Mouse (Mus musculus): ENCODE data around the gene Pklr. TPM values are rescaled to one million over a fixed set of nuclear protein-coding genes. Genes with fewer than 3 reads are reported as not detected.

Pklr gene
- polyA plus RNA-seq, 1 experiment from 2014 or later = 6.6 TPM

- no peaks in the 10 kb centered on the region for H3K9me3 ChIP-seq (ENCODE audit: control insufficient read depth, low read length)
- H3K36me3 ChIP-seq (ENCODE audit: control insufficient read depth, insufficient read depth, low read length) = no peaks in the 10 kb centered on the region
- TF ChIP-seq EP300 (optimal IDR thresholded peaks at IDR 0.05) = no peak
- TF ChIP-seq CTCF (IDR thresholded peaks at IDR 0.05; ENCODE audit: low read depth) = no peak
- DNase-seq (ENCODE audit: low spot score) (no peak), ATAC-seq (ENCODE audit: low FRiP score, low TSS enrichment) (no peak; the same call in 1 of the 2 replicates)
- H3K9ac ChIP-seq (ENCODE audit: low read length) = no peak overlapping the region
- WGBS = 35% methylated on average over 3 of the region's 3 CpGs
- no peaks in the 10 kb centered on the region for H3K27me3 ChIP-seq (ENCODE audit: control insufficient read depth, insufficient read depth, low read length)
- no peak overlapping the region for H3K4me3 ChIP-seq (ENCODE audit: low read depth, low read length)
- H3K27ac ChIP-seq (replicated peaks) = 0 out of 2 replicates have a peak overlapping the region, but pooled peaks have one; percentile 5
- H3K4me1 ChIP-seq (replicated peaks; ENCODE audit: control insufficient read depth, insufficient read depth) = no peaks in the 10 kb centered on the region
- H3K4me2 ChIP-seq (replicated peaks; ENCODE audit: low read depth) = no peak overlapping the region
Observed at GRCm38 (mm10) chr3:89107545-89107944, 28.4 kb upstream of the Pklr start.

GRCm38 (mm10) chr3:89108146-89108545 lies 27.8 kb upstream of the Pklr start:
- Histone ChIP-seq H3K9ac (ENCODE audit: low read length) (no peak overlapping the region), H3K4me2 (replicated peaks; ENCODE audit: low read depth) (no peak overlapping the region), H3K27me3 (ENCODE audit: control insufficient read depth, insufficient read depth, low read length) (no peaks in the 10 kb centered on the region), H3K36me3 (ENCODE audit: control insufficient read depth, insufficient read depth, low read length) (no peaks in the 10 kb centered on the region), H3K27ac (replicated peaks) (no peak overlapping the region), H3K4me3 (ENCODE audit: low read depth, low read length) (no peak overlapping the region), H3K4me1 (replicated peaks; ENCODE audit: control insufficient read depth, insufficient read depth) (no peaks in the 10 kb centered on the region), H3K9me3 (ENCODE audit: control insufficient read depth, low read length) (no peaks in the 10 kb centered on the region)
- ATAC-seq (ENCODE audit: low FRiP score, low TSS enrichment) (no peak), DNase-seq (ENCODE audit: low spot score) (no peak)
- 45% methylated on average over 1 of the region's 1 CpGs for WGBS
- no peak for TF ChIP-seq CTCF (IDR thresholded peaks at IDR 0.05; ENCODE audit: low read depth)
- no peak for TF ChIP-seq EP300 (optimal IDR thresholded peaks at IDR 0.05)

DNA sequence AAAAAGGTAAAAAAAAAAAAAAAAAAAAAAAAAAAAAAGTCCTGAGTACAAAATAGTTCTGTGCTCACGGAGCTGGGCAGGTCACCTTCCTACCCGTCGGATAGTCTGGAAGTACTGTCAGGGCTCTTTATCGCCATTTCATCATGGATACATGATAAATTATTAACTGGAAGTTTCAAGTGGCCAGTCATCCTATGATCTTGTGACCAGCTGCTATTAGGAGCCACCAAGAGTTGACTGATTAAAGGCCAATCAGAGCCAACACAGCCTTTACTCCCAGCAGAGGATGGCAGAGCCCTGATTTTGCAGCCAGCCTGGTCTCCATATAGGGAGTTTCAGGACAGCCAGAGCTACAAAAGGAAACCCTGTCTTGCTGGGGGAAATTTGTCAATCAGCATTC lies 22.9 kb upstream of the Pklr start:
- no peaks in the 10 kb centered on the region for H3K27me3 ChIP-seq (ENCODE audit: control insufficient read depth, insufficient read depth, low read length)
- no peak for TF ChIP-seq EP300 (optimal IDR thresholded peaks at IDR 0.05)
- no peak for TF ChIP-seq CTCF (IDR thresholded peaks at IDR 0.05; ENCODE audit: low read depth)
- H3K9ac ChIP-seq (ENCODE audit: low read length) = no peak overlapping the region
- H3K9me3 ChIP-seq (ENCODE audit: control insufficient read depth, low read length) = no peaks in the 10 kb centered on the region
- 72% methylated on average over 4 of the region's 4 CpGs for WGBS
- H3K36me3 ChIP-seq (ENCODE audit: control insufficient read depth, insufficient read depth, low read length) = no peaks in the 10 kb centered on the region
- H3K4me2 ChIP-seq (replicated peaks; ENCODE audit: low read depth) = no peak overlapping the region
- ATAC-seq (ENCODE audit: low FRiP score, low TSS enrichment) (no peak), DNase-seq (ENCODE audit: low spot score) (no peak)
- no peaks in the 10 kb centered on the region for H3K4me1 ChIP-seq (replicated peaks; ENCODE audit: control insufficient read depth, insufficient read depth)
- H3K27ac ChIP-seq (replicated peaks) = no peak overlapping the region
- no peak overlapping the region for H3K4me3 ChIP-seq (ENCODE audit: low read depth, low read length)

DNA sequence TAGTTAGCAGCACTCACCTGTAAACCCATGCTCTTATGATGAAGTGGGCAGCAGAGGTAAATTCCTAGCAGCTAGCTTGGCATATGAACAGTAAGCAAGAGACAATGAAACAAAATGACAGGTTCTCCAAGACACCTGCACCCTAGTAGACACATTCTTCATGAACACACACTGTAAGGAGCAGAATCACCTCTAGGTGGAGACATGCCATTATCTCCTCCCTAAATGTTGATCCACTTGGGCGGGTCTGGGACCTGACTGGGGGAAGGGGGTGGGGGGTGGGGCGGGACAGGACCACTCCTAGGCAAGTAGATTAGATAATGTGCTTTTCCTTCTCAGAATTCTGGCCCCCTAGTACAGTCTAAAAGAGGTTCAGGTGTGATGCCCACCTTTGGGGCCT lies 20.4 kb upstream of the Pklr start:
- no peaks in the 10 kb centered on the region for H3K9me3 ChIP-seq (ENCODE audit: control insufficient read depth, low read length)
- H3K4me2 ChIP-seq (replicated peaks; ENCODE audit: low read depth) = no peak overlapping the region
- H3K4me3 ChIP-seq (ENCODE audit: low read depth, low read length) = no peak overlapping the region
- WGBS = 0% methylated on average over 2 of the region's 2 CpGs
- no peaks in the 10 kb centered on the region for H3K4me1 ChIP-seq (replicated peaks; ENCODE audit: control insufficient read depth, insufficient read depth)
- no peaks in the 10 kb centered on the region for H3K36me3 ChIP-seq (ENCODE audit: control insufficient read depth, insufficient read depth, low read length)
- no peaks in the 10 kb centered on the region for H3K27me3 ChIP-seq (ENCODE audit: control insufficient read depth, insufficient read depth, low read length)
- H3K27ac ChIP-seq (replicated peaks) = no peak overlapping the region
- DNase-seq (ENCODE audit: low spot score) (no peak), ATAC-seq (ENCODE audit: low FRiP score, low TSS enrichment) (peak; percentile 61; the same call in 1 of the 2 replicates)
- no peak overlapping the region for H3K9ac ChIP-seq (ENCODE audit: low read length)
- TF ChIP-seq EP300 (optimal IDR thresholded peaks at IDR 0.05) = no peak
- peak; percentile 69 for TF ChIP-seq CTCF (IDR thresholded peaks at IDR 0.05; ENCODE audit: low read depth)

GRCm38 (mm10) chr3:89123313-89123712 lies 12.6 kb upstream of the Pklr start:
- no peak overlapping the region for H3K9ac ChIP-seq (ENCODE audit: low read length)
- H3K4me3 ChIP-seq (ENCODE audit: low read depth, low read length) = no peak overlapping the region
- H3K36me3 ChIP-seq (ENCODE audit: control insufficient read depth, insufficient read depth, low read length) = no peaks in the 10 kb centered on the region
- WGBS = 61% methylated on average over 2 of the region's 2 CpGs
- 0 out of 2 replicates have a peak, but pooled peaks have one; percentile 68 for ATAC-seq (ENCODE audit: low FRiP score, low TSS enrichment)
- H3K27me3 ChIP-seq (ENCODE audit: control insufficient read depth, insufficient read depth, low read length) = no peaks in the 10 kb centered on the region
- no peak overlapping the region for H3K4me2 ChIP-seq (replicated peaks; ENCODE audit: low read depth)
- no peaks in the 10 kb centered on the region for H3K9me3 ChIP-seq (ENCODE audit: control insufficient read depth, low read length)
- H3K4me1 ChIP-seq (replicated peaks; ENCODE audit: control insufficient read depth, insufficient read depth) = no peaks in the 10 kb centered on the region
- no peak for TF ChIP-seq EP300 (optimal IDR thresholded peaks at IDR 0.05)
- no peak for TF ChIP-seq CTCF (IDR thresholded peaks at IDR 0.05; ENCODE audit: low read depth)
- no peak for DNase-seq (ENCODE audit: low spot score)
- no peak overlapping the region for H3K27ac ChIP-seq (replicated peaks)

- 73% methylated on average over 3 of the region's 3 CpGs for WGBS
- Histone ChIP-seq H3K27me3 (ENCODE audit: control insufficient read depth, insufficient read depth, low read length) (no peaks in the 10 kb centered on the region), H3K36me3 (ENCODE audit: control insufficient read depth, insufficient read depth, low read length) (no peaks in the 10 kb centered on the region)
Observed at GRCm38 (mm10) chr3:89124241-89124640, 11.7 kb upstream of the Pklr start.

More at GRCm38 (mm10) chr3:89124241-89124640, 11.7 kb upstream of the Pklr start:
- DNase-seq (ENCODE audit: low spot score) (no peak), ATAC-seq (ENCODE audit: low FRiP score, low TSS enrichment) (no peak)
- H3K27ac ChIP-seq (replicated peaks) = no peak overlapping the region
- H3K4me3 ChIP-seq (ENCODE audit: low read depth, low read length) = no peak overlapping the region
- no peak overlapping the region for H3K9ac ChIP-seq (ENCODE audit: low read length)
- TF ChIP-seq EP300 (optimal IDR thresholded peaks at IDR 0.05) (no peak), CTCF (IDR thresholded peaks at IDR 0.05; ENCODE audit: low read depth) (no peak)
- no peaks in the 10 kb centered on the region for H3K9me3 ChIP-seq (ENCODE audit: control insufficient read depth, low read length)
- no peaks in the 10 kb centered on the region for H3K4me1 ChIP-seq (replicated peaks; ENCODE audit: control insufficient read depth, insufficient read depth)
- no peak overlapping the region for H3K4me2 ChIP-seq (replicated peaks; ENCODE audit: low read depth)

Measured in stomach, postnatal 0 days (tissue).